Mouse (Mus musculus) liver, embryonic 14.5 days (tissue): ENCODE measurements around the gene Gon4l. TPM values are rescaled to one million over a fixed set of nuclear protein-coding genes. Genes with fewer than 3 reads are reported as not detected.
A peak's percentile ranks its signal among the peaks of the same experiment; 100 is the strongest.

ENCODE experiments used
- ATAC-seq: fragments of 200-750 bp; cut with Nextera tagmentation; 2 replicates; pipeline ENCODE4 v1.8.0; 2017; ENCODE audit warnings: moderate number of reproducible peaks, mild to moderate bottlenecking, moderate library complexity; ENCODE audit not compliant: insufficient read depth
- DNase-seq, 3 experiments: peaks; one replicate each; pipeline ENCODE4 v3.0.0-alpha.2; 2012 to 2013; ENCODE audit warnings: low read depth in 3 of 3, low spot score in 3 of 3
- H3K27ac ChIP-seq: fragments of 300-500 bp; sonication (generic); 2 replicates; pipeline ENCODE4 v1.5.1; 2014; ENCODE audit warnings: moderate library complexity, mild to moderate bottlenecking, control low read depth, inconsistent platforms
- H3K27me3 ChIP-seq: fragments of 300-500 bp; sonication (generic); 2 replicates; pipeline ENCODE4 v1.6.1; 2014; ENCODE audit warnings: mild to moderate bottlenecking, low read length, moderate library complexity; ENCODE audit not compliant: control insufficient read depth, insufficient read depth
- H3K36me3 ChIP-seq: fragments of 300-500 bp; sonication (generic); replicated peaks from 2 replicates; pipeline ENCODE4 v1.6.1; 2014; ENCODE audit warnings: low read depth; ENCODE audit not compliant: control insufficient read depth, insufficient read depth
- H3K4me1 ChIP-seq, 2 experiments: fragments of 200-500 bp in 1 of 2; fragments of 300-500 bp in 1 of 2; sonication (generic) in 1 of 2; replicated peaks; 2 replicates each; pipeline ENCODE4 v1.6.1; 2012 to 2014; ENCODE audit warnings: antibody characterized with exemption in 1 of 2, inconsistent platforms in 1 of 2, low read length in 1 of 2; ENCODE audit not compliant: control insufficient read depth in 2 of 2, insufficient read depth in 2 of 2
- H3K4me2 ChIP-seq: fragments of 300-500 bp; sonication (generic); 2 replicates; pipeline ENCODE4 v1.6.1; 2014; ENCODE audit warnings: low read depth, mild to moderate bottlenecking, control low read depth, moderate library complexity
- H3K4me3 ChIP-seq, 2 experiments: fragments of 200-500 bp in 1 of 2; fragments of 300-500 bp in 1 of 2; sonication (generic) in 1 of 2; 2 replicates each; pipeline ENCODE4 v1.5.1; 2012 to 2014; ENCODE audit warnings: low read depth in 2 of 2, low read length in 2 of 2, mild to moderate bottlenecking in 2 of 2, control low read depth in 1 of 2, inconsistent platforms in 1 of 2, moderate library complexity in 1 of 2; ENCODE audit not compliant: insufficient read depth in 1 of 2
- H3K9ac ChIP-seq: fragments of 300-500 bp; sonication (generic); replicated peaks from 2 replicates; pipeline ENCODE4 v1.6.1; 2014; ENCODE audit warnings: mild to moderate bottlenecking, control low read depth, moderate library complexity
- H3K9me3 ChIP-seq: fragments of 300-500 bp; sonication (generic); 2 replicates; pipeline ENCODE4 v1.6.1; 2016; ENCODE audit warnings: low read length, mixed read lengths; ENCODE audit not compliant: control insufficient read depth
- CTCF ChIP-seq: IDR thresholded peaks from 2 replicates; pipeline ENCODE4 v1.5.1; 2016; ENCODE audit warnings: antibody characterized with exemption, low read depth, control low read depth
- EP300 ChIP-seq: IDR thresholded peaks from 2 replicates; pipeline ENCODE4 v1.6.1; 2016; ENCODE audit warnings: antibody characterized with exemption, low read depth
- WGBS: fragments of 180-500 bp; shearing (Covaris S2); extraction: QIAGEN DNeasy Blood & Tissue Kit; methylation state at CpG from one replicate; pipeline ENCODE4 v1.1.7; 2014; ENCODE audit not compliant: insufficient replicate concordance; 5-methylcytosine and 5-hydroxymethylcytosine counted together
- polyA plus RNA-seq, 2 experiments: library from polyadenylated mRNA; depleted of rRNA in 1 of 2; stranded (reverse) in 1 of 2; unstranded in 1 of 2; fragments of >200 nt; fragmentation: Nextera tagmentation in 1 of 2; extraction: Ambion mirVana in 1 of 2; gene quantifications; 2 replicates each; pipeline versions ENCODE4 v1.2.1 to v1.2.3; 2012 to 2014

Gon4l gene
- polyA plus RNA-seq, 2 experiments = 3.7 to 6.7 TPM

- H3K4me1 ChIP-seq = peaks cover 8% of the 10 kb centered on the region in 2 experiments
- ATAC-seq = no peak
- H3K9me3 ChIP-seq = no peaks in the 10 kb centered on the region
- peaks cover 18% of the 10 kb centered on the region for H3K36me3 ChIP-seq
- WGBS = 35% methylated on average over 4 of the region's 4 CpGs
- H3K4me3 ChIP-seq = no peak overlapping the region
- DNase-seq = no peak
- no peak overlapping the region for H3K9ac ChIP-seq
- no peak for TF ChIP-seq EP300
- TF ChIP-seq CTCF = no peak
- H3K4me2 ChIP-seq = no peak overlapping the region
- no peaks in the 10 kb centered on the region for H3K27me3 ChIP-seq
- H3K27ac ChIP-seq = no peak overlapping the region
These were observed 109.1 kb downstream of the Gon4l start for GRCm38 (mm10) chr3:88944109-88944508.

- Histone ChIP-seq H3K4me2 (peak overlapping the region; percentile 78), H3K27me3 (no peaks in the 10 kb centered on the region), H3K9me3 (no peaks in the 10 kb centered on the region), H3K36me3 (no peaks in the 10 kb centered on the region), H3K27ac (peak overlapping the region; percentile 83), H3K4me1 (peaks cover 14 to 18% of the 10 kb centered on the region in 2 experiments), H3K9ac (peak overlapping the region; percentile 91), H3K4me3 (peak overlapping the region; percentile 81 to 85)
- WGBS = under 1% methylated on average over 70 of the region's 92 CpGs
- peak; percentile 33 for TF ChIP-seq CTCF
- no peak for TF ChIP-seq EP300
- peak; percentile 74 to 79 (median 78) for DNase-seq
- ATAC-seq = peak; percentile 85
These were observed 115.0 kb downstream of the Gon4l start for GRCm38 (mm10) chr3:88949786-88950575.

GRCm38 (mm10) chr3:88950576-88951326 lies 115.7 kb downstream of the Gon4l start, which contains the start of the genes Ash1l and Dap3:
Ash1l (plus strand) TSS chr3:88950622.
Dap3 (minus strand) TSS chr3:88951181.
- H3K4me2 ChIP-seq = peak within 1 kb of the TSS; percentile 91
- H3K4me1 ChIP-seq = peaks cover 19 to 20% of the 10 kb centered on the region in 2 experiments
- peak within 1 kb of the TSS; percentile 81 to 85 for H3K4me3 ChIP-seq
- no peaks in the 10 kb centered on the region for H3K36me3 ChIP-seq
- TF ChIP-seq EP300 = no peak
- TF ChIP-seq CTCF = peak; percentile 78
- peak within 1 kb of the TSS; percentile 83 for H3K27ac ChIP-seq
- H3K9ac ChIP-seq = peak within 1 kb of the TSS; percentile 91
- ATAC-seq (peak; percentile 65), DNase-seq (peak; percentile 54 to 71 (median 58))
- H3K9me3 ChIP-seq = no peaks in the 10 kb centered on the region
- no peaks in the 10 kb centered on the region for H3K27me3 ChIP-seq
- under 1% methylated on average over 40 of the region's 64 CpGs for WGBS

GRCm38 (mm10) chr3:88951327-88951800 lies 116.3 kb downstream of the Gon4l start:
- Histone ChIP-seq H3K9ac (peak overlapping the region; percentile 91), H3K27me3 (no peaks in the 10 kb centered on the region), H3K4me1 (peaks cover 24 to 25% of the 10 kb centered on the region in 2 experiments), H3K27ac (peak overlapping the region; percentile 83), H3K4me2 (peak overlapping the region; percentile 91), H3K36me3 (no peaks in the 10 kb centered on the region), H3K9me3 (no peaks in the 10 kb centered on the region), H3K4me3 (peak overlapping the region; percentile 81 to 85)
- DNase-seq = peak in 1 of 3 experiments; percentile 20
- no peak for ATAC-seq
- TF ChIP-seq EP300 (no peak), CTCF (no peak)
- WGBS = under 1% methylated on average over 5 of the region's 5 CpGs

- TF ChIP-seq EP300 = no peak
- TF ChIP-seq CTCF = no peak
- peaks cover 24 to 27% of the 10 kb centered on the region in 2 experiments for H3K4me1 ChIP-seq
- no peaks in the 10 kb centered on the region for H3K36me3 ChIP-seq
- no peak overlapping the region for H3K4me3 ChIP-seq
- WGBS = 72% methylated on average over 4 of the region's 4 CpGs
- H3K27ac ChIP-seq = no peak overlapping the region
- H3K4me2 ChIP-seq = no peak overlapping the region
- H3K9me3 ChIP-seq = no peaks in the 10 kb centered on the region
- ATAC-seq (no peak), DNase-seq (no peak)
- H3K9ac ChIP-seq = no peak overlapping the region
- H3K27me3 ChIP-seq = no peaks in the 10 kb centered on the region
These were observed 118.2 kb downstream of the Gon4l start for GRCm38 (mm10) chr3:88953246-88953645.
